Mouse (Mus musculus): ENCODE measurements around the gene Slc25a35. TPM values are rescaled to one million over a fixed set of nuclear protein-coding genes. Genes with fewer than 3 reads are reported as not detected.

Gene Slc25a35
- total and polyA plus RNA-seq, 3 experiments, result 4.2 to 21.6 (median 5.3) TPM

- H3K9ac ChIP-seq (ENCODE audit: low read depth, low read length), result no peak overlapping the region
- no peaks in the 10 kb centered on the region for H3K27me3 ChIP-seq (ENCODE audit: control insufficient read depth, insufficient read depth, low read length)
- H3K27ac ChIP-seq, result no peak overlapping the region
- H3K79me2 ChIP-seq (replicated peaks; ENCODE audit: control insufficient read depth, insufficient read depth, low read length), result peaks cover 5% of the 10 kb centered on the region
- intact Hi-C loops (cut with DNase I), result no loop called here
- peaks cover 2% of the 10 kb centered on the region; the same call in 1 of the 2 replicates for H3K36me3 ChIP-seq (ENCODE audit: control insufficient read depth, insufficient read depth, low read length)
- TF ChIP-seq POLR2A (IDR thresholded peaks at IDR 0.05; ENCODE audit: insufficient read depth, low read depth, low read length) (no peak), EP300 (IDR thresholded peaks at IDR 0.05; ENCODE audit: insufficient read depth, low read depth, low read length) (no peak), CTCF (IDR thresholded peaks at IDR 0.05) (no peak)
- H3K4me3 ChIP-seq, result no peak overlapping the region
- no peak for DNase-seq
- H3K4me1 ChIP-seq (ENCODE audit: control insufficient read depth, insufficient read depth, low read length), result peaks cover 4% of the 10 kb centered on the region; the same call in 1 of the 2 replicates
Observed at GRCm38 (mm10) chr11:69020691-69021090, 52.8 kb downstream of the Slc25a35 start.

Small RNAs within 50 kb of the gene (microRNA-seq; reads per million reads assigned to microRNA genes)
- 0 reads per million in 2 experiments for gene Mir3062

Other genes with a start within 250 kb of the Slc25a35 start
- gene Ndel1, start 96.3 kb upstream of the Slc25a35 start, total RNA-seq (2021), result 10 to 100 TPM; 60.4 to 63.7 TPM
- gene Ndel1, start 96.3 kb upstream of the Slc25a35 start, polyA plus RNA-seq (2012; rRNA removed), result 45.5 and 64.1 TPM in 2 replicates
- under 1 TPM; 0.07 to 0.13 TPM for gene Rnf222, start 79.6 kb upstream of the Slc25a35 start, total RNA-seq (2021)
- gene Rnf222, start 79.6 kb upstream of the Slc25a35 start, polyA plus RNA-seq (2012; rRNA removed), result 0.12 TPM in 2 replicates
- 100 to 1,000 TPM; 648 to 707 TPM for gene Rpl26, start 66.5 kb upstream of the Slc25a35 start, total RNA-seq (2021)
- gene Rpl26, start 66.5 kb upstream of the Slc25a35 start, polyA plus RNA-seq (2012; rRNA removed), result 494 and 639 TPM in 2 replicates
- gene Odf4, start 41.0 kb upstream of the Slc25a35 start, total RNA-seq (2021), result not detected
- 0.25 and 0.41 TPM in 2 replicates for gene Odf4, start 41.0 kb upstream of the Slc25a35 start, polyA plus RNA-seq (2012; rRNA removed)
- 10 to 100 TPM; 27.8 to 28.5 TPM for gene Arhgef15, start 10.7 kb upstream of the Slc25a35 start, total RNA-seq (2021)
- 52.9 and 77.3 TPM in 2 replicates for gene Arhgef15, start 10.7 kb upstream of the Slc25a35 start, polyA plus RNA-seq (2012; rRNA removed)
- gene Rangrf, start 7.1 kb downstream of the Slc25a35 start, total RNA-seq (2021), result 100 to 1,000 TPM in 1 of 2 experiments, 10 to 100 TPM in 1; 80.7 to 100 TPM
- gene Rangrf, start 7.1 kb downstream of the Slc25a35 start, polyA plus RNA-seq (2012; rRNA removed), result 145 and 169 TPM in 2 replicates
- gene Pfas, start 40.3 kb downstream of the Slc25a35 start, total RNA-seq (2021), result 1 to 10 TPM; 5.9 to 6.4 TPM
- 8.5 and 11.5 TPM in 2 replicates for gene Pfas, start 40.3 kb downstream of the Slc25a35 start, polyA plus RNA-seq (2012; rRNA removed)
- gene Ctc1, start 47.8 kb downstream of the Slc25a35 start, total RNA-seq (2021), result 10 to 100 TPM; 10.7 to 15.7 TPM
- 21.5 and 26.8 TPM in 2 replicates for gene Ctc1, start 47.8 kb downstream of the Slc25a35 start, polyA plus RNA-seq (2012; rRNA removed)
- under 1 TPM; 0.21 to 0.59 TPM for gene Aurkb, start 77.5 kb downstream of the Slc25a35 start, total RNA-seq (2021)
- gene Aurkb, start 77.5 kb downstream of the Slc25a35 start, polyA plus RNA-seq (2012; rRNA removed), result 0.61 and 1.1 TPM in 2 replicates
- gene Borcs6, start 91.6 kb downstream of the Slc25a35 start, total RNA-seq (2021), result 10 to 100 TPM; 15.3 to 17.8 TPM
- 13.0 and 14.2 TPM in 2 replicates for gene Borcs6, start 91.6 kb downstream of the Slc25a35 start, polyA plus RNA-seq (2012; rRNA removed)
- 1 to 10 TPM; 5.6 to 6.6 TPM for gene Tmem107, start 102.7 kb downstream of the Slc25a35 start, total RNA-seq (2021)
- 15.9 and 26.1 TPM in 2 replicates for gene Tmem107, start 102.7 kb downstream of the Slc25a35 start, polyA plus RNA-seq (2012; rRNA removed)
- gene Vamp2, start 120.4 kb downstream of the Slc25a35 start, total RNA-seq (2021), result 10 to 100 TPM; 63.4 to 70.8 TPM
- 83.0 and 90.0 TPM in 2 replicates for gene Vamp2, start 120.4 kb downstream of the Slc25a35 start, polyA plus RNA-seq (2012; rRNA removed)
- gene Per1, start 127.1 kb downstream of the Slc25a35 start, total RNA-seq (2021), result 10 to 100 TPM; 44.4 to 79.8 TPM
- gene Per1, start 127.1 kb downstream of the Slc25a35 start, polyA plus RNA-seq (2012; rRNA removed), result 18.0 and 36.4 TPM in 2 replicates
- under 1 TPM in 1 of 2 experiments, not detected in 1; 0.11 TPM for gene Hes7, start 152.3 kb downstream of the Slc25a35 start, total RNA-seq (2021)
- gene Hes7, start 152.3 kb downstream of the Slc25a35 start, polyA plus RNA-seq (2012; rRNA removed), result 0.10 TPM in 1 of 2 replicates, not detected in the other
- gene 9130213A22Rik, start 154.5 kb downstream of the Slc25a35 start, total RNA-seq (2021), result under 1 TPM; 0.21 to 0.23 TPM
- 0.82 and 1.00 TPM in 2 replicates for gene 9130213A22Rik, start 154.5 kb downstream of the Slc25a35 start, polyA plus RNA-seq (2012; rRNA removed)
- under 1 TPM; 0.05 to 0.07 TPM for gene Aloxe3, start 157.8 kb downstream of the Slc25a35 start, total RNA-seq (2021)
- 0.16 TPM in 1 of 2 replicates, not detected in the other for gene Aloxe3, start 157.8 kb downstream of the Slc25a35 start, polyA plus RNA-seq (2012; rRNA removed)
- gene Alox12b, start 188.9 kb downstream of the Slc25a35 start, total RNA-seq (2021), result not detected
- 0.04 TPM in 1 of 2 replicates, not detected in the other for gene Alox12b, start 188.9 kb downstream of the Slc25a35 start, polyA plus RNA-seq (2012; rRNA removed)
- 1 to 10 TPM in 1 of 2 experiments, under 1 TPM in 1; 0.84 to 1.6 TPM for gene Alox8, start 229.7 kb downstream of the Slc25a35 start, total RNA-seq (2021)
- 0.68 TPM in 1 of 2 replicates, not detected in the other for gene Alox8, start 229.7 kb downstream of the Slc25a35 start, polyA plus RNA-seq (2012; rRNA removed)

Data from heart, adult 2 months (tissue).